Mouse (Mus musculus): Measurements from ENCODE around the gene Chit1. TPM values are rescaled to one million over a fixed set of nuclear protein-coding genes. Genes with fewer than 3 reads are reported as not detected.

Gene Chit1
- polyA plus RNA-seq (2014; fragmentation: Illumina TruSeq; extraction: RNeasy Lipid Tissue Mini Kit (QIAGEN cat#74804); ENCODE audit: low read depth, low replicate concordance), result not detected

GRCm38 (mm10) chr1:134110979-134111378, at the start of gene Chit1:
TSS of gene Chit1 (plus strand) at chr1:134111242.

GRCm38 (mm10) chr1:134078802-134079476, 32.1 kb upstream of the Chit1 start, which contains the start of gene Btg2:
TSS of gene Btg2 (minus strand) at chr1:134079120.

DNA sequence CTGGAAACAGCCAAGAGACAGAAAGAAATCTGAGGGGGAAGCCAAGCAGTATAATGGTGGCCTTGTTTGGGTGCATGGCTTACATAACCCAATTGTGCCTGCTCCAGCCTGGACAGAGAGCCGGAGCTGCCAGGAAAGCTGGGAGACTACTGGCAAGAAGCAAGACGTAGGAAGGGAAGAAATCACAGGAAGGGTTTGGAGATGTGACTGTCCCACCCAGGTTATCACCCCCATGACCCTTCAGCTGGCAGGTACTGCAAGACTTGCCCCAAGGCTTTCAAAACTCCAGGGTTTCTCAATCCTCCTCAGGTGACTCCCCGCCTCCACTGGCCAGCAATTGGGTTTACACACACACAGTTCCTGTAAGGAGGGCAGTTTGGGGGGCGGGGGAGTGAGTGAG, 71.0 kb downstream of the Chit1 start, which contains the start of gene Chil1:
Gene Chil1 (plus strand): TSS at position 152 of the 400 bp plus-strand sequence.

DNA sequence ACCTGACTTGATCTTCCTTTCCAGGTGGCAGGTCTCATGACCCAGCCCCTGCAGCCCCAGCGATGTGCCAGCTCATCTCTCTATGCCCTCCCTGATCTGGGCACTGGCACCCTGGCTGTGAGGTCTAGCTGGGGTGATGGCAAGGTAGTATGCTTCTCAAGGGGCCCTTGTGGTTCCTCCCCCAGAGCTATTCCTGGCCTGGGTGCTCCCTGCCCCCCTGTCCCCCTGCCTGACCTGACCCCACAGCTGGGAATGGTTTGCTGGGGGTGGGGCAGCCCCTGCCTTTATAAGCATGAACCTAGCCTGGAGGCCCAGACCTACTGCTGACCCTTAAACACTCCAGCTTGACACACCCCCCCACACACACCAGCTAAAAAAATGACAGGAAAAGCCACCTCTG, 82.1 kb downstream of the Chit1 start, which contains the start of gene Mybph:
Gene Mybph (plus strand): TSS at position 323 of the 400 bp plus-strand sequence.

Other genes with a start within 250 kb of the Chit1 start
- not detected for gene Optc, start 203.2 kb upstream of the Chit1 start, polyA plus RNA-seq (2014; fragmentation: Illumina TruSeq; extraction: RNeasy Lipid Tissue Mini Kit (QIAGEN cat#74804); ENCODE audit: low read depth, low replicate concordance)
- gene Prelp, start 189.8 kb upstream of the Chit1 start, polyA plus RNA-seq (2014; fragmentation: Illumina TruSeq; extraction: RNeasy Lipid Tissue Mini Kit (QIAGEN cat#74804); ENCODE audit: low read depth, low replicate concordance), result 11.1 TPM
- gene Fmod, start 74.0 kb upstream of the Chit1 start, polyA plus RNA-seq (2014; fragmentation: Illumina TruSeq; extraction: RNeasy Lipid Tissue Mini Kit (QIAGEN cat#74804); ENCODE audit: low read depth, low replicate concordance), result 0.50 TPM
- gene Btg2, start 32.1 kb upstream of the Chit1 start, polyA plus RNA-seq (2014; fragmentation: Illumina TruSeq; extraction: RNeasy Lipid Tissue Mini Kit (QIAGEN cat#74804); ENCODE audit: low read depth, low replicate concordance), result 15.9 TPM
- 0.45 TPM for gene Chil1, start 70.9 kb downstream of the Chit1 start, polyA plus RNA-seq (2014; fragmentation: Illumina TruSeq; extraction: RNeasy Lipid Tissue Mini Kit (QIAGEN cat#74804); ENCODE audit: low read depth, low replicate concordance)
- gene Mybph, start 82.2 kb downstream of the Chit1 start, polyA plus RNA-seq (2014; fragmentation: Illumina TruSeq; extraction: RNeasy Lipid Tissue Mini Kit (QIAGEN cat#74804); ENCODE audit: low read depth, low replicate concordance), result not detected
- gene Adora1, start 124.2 kb downstream of the Chit1 start, polyA plus RNA-seq (2014; fragmentation: Illumina TruSeq; extraction: RNeasy Lipid Tissue Mini Kit (QIAGEN cat#74804); ENCODE audit: low read depth, low replicate concordance), result 2.1 TPM
- not detected for gene Myog, start 178.7 kb downstream of the Chit1 start, polyA plus RNA-seq (2014; fragmentation: Illumina TruSeq; extraction: RNeasy Lipid Tissue Mini Kit (QIAGEN cat#74804); ENCODE audit: low read depth, low replicate concordance)
- gene Ppfia4, start 221.7 kb downstream of the Chit1 start, polyA plus RNA-seq (2014; fragmentation: Illumina TruSeq; extraction: RNeasy Lipid Tissue Mini Kit (QIAGEN cat#74804); ENCODE audit: low read depth, low replicate concordance), result not detected